Mouse (Mus musculus): Measurements from ENCODE around the gene Rnasel.

- TF ChIP-seq GATA1 (IDR thresholded peaks at IDR 0.05; ENCODE audit: borderline replicate concordance, low read length) (no peak), FLI1 (IDR thresholded peaks at IDR 0.05; ENCODE audit: low read length) (no peak)
Observed at GRCm38 (mm10) chr1:153740145-153740544, 9.1 kb upstream of the Rnasel start, which contains the start of gene Rgs16.

All from megakaryocyte, embryonic 14.5 days (primary cell).